In genomic region chr8:91159959-91160800, GRCm38 (mm10) we compare ENCODE assay signal across 12 mouse cellular contexts. TPM values are rescaled to one million over a fixed set of nuclear protein-coding genes. Genes with fewer than 3 reads are reported as not detected.
DNase-seq lines count a peak whose midpoint lies in the region; ATAC-seq lines count a peak whose summit lies in the region.
"Had no signal": no experiment of that assay in that cellular context is flagged by ENCODE, and none has a peak within 500 bp of the region (broad histone marks: within the 10 kb centered on the region; RNA-seq: fewer than 3 reads in every experiment).

No protein-coding gene starts in this region.

- H3K4me2 ChIP-seq in hindbrain, embryonic 14.5 days (replicated peaks): no peak overlapping the region
- H3K4me2 ChIP-seq: lung, embryonic 14.5 days; stomach, embryonic 15.5 days had no signal

- peaks cover 16% of the 10 kb centered on the region for H3K4me1 ChIP-seq in hindbrain, embryonic 10.5 days (replicated peaks)
- H3K4me1 ChIP-seq in hindbrain, embryonic 14.5 days (replicated peaks; ENCODE audit: control insufficient read depth, insufficient read depth, low read length): no peaks in the 10 kb centered on the region
- H3K4me1 ChIP-seq: stomach, embryonic 15.5 days had no signal

- no peak for ATAC-seq in hindbrain, embryonic 14.5 days (ENCODE audit: low FRiP score)
- ATAC-seq in common myeloid progenitor, adult 5-6 weeks (replicated peaks; ENCODE audit: low read depth, poor library complexity, severe bottlenecking): peak; percentile 76
- ATAC-seq in megakaryocyte, adult 5-6 weeks (ENCODE audit: poor library complexity, severe bottlenecking): peak; percentile 36
- ATAC-seq: Patski had no signal

- no peaks in the 10 kb centered on the region for H3K27me3 ChIP-seq in hindbrain, embryonic 10.5 days (ENCODE audit: insufficient read depth, poor library complexity, severe bottlenecking)
- no peaks in the 10 kb centered on the region for H3K27me3 ChIP-seq in hindbrain, embryonic 14.5 days (ENCODE audit: control insufficient read depth, insufficient read depth, low read length)
- H3K27me3 ChIP-seq: stomach, embryonic 15.5 days had no signal

- 0 out of 2 replicates have a peak overlapping the region, but pooled peaks have one; percentile 9 for H3K4me3 ChIP-seq in hindbrain, embryonic 10.5 days
- H3K4me3 ChIP-seq in hindbrain, embryonic 14.5 days (replicated peaks; ENCODE audit: low read length): no peak overlapping the region
- H3K4me3 ChIP-seq: stomach, embryonic 15.5 days had no signal

- H3K9me3 ChIP-seq in hindbrain, embryonic 10.5 days: peaks cover 11% of the 10 kb centered on the region; the same call in 1 of the 2 replicates
- peaks cover 4% of the 10 kb centered on the region; the same call in 1 of the 2 replicates for H3K9me3 ChIP-seq in hindbrain, embryonic 14.5 days (ENCODE audit: control insufficient read depth, low read length)
- H3K9me3 ChIP-seq: stomach, embryonic 15.5 days had no signal

- DNase-seq in hindbrain, embryonic 10.5 days (ENCODE audit: low spot score): no peak
- no peak for DNase-seq in hindbrain, embryonic 14.5 days (ENCODE audit: low spot score)
- peak; percentile 46 to 56 for DNase-seq in thymus, postnatal 10 days (ENCODE audit: low spot score in 2 of 2)
- no peak for DNase-seq in cerebellum, adult 9-10 months
- DNase-seq in kidney, postnatal 10 days: no peak
- DNase-seq in layer of hippocampus, adult 18-20 months (ENCODE audit: low spot score in 2 of 2): no peak
- DNase-seq: heart, adult 18-20 months; lung, embryonic 14.5 days had no signal

- H3K27ac ChIP-seq in hindbrain, embryonic 10.5 days: peak overlapping the region; percentile 41
- H3K27ac ChIP-seq in hindbrain, embryonic 14.5 days: no peak overlapping the region
- H3K27ac ChIP-seq: stomach, embryonic 15.5 days had no signal

- no peaks in the 10 kb centered on the region for H3K36me3 ChIP-seq in hindbrain, embryonic 10.5 days
- no peaks in the 10 kb centered on the region for H3K36me3 ChIP-seq in hindbrain, embryonic 14.5 days (replicated peaks; ENCODE audit: control insufficient read depth, insufficient read depth)
- H3K36me3 ChIP-seq: stomach, embryonic 15.5 days had no signal

- 42% methylated on average over 15 of the region's 15 CpGs for whole genome bisulfite sequencing in hindbrain, embryonic 10.5 days
- WGBS in hindbrain, embryonic 14.5 days: 32% methylated on average over 15 of the region's 15 CpGs

- H3K9ac ChIP-seq in hindbrain, embryonic 14.5 days: no peak overlapping the region
- H3K9ac ChIP-seq: lung, embryonic 14.5 days; stomach, embryonic 15.5 days had no signal

RNA-seq across cellular contexts. Expression of gene Aktip, which starts 39.6 kb away (rescaled TPM):
- 72.3 and 82.4 TPM in 2 replicates for polyA plus RNA-seq in hindbrain, embryonic 10.5 days (2016; fragmentation: Nextera tagmentation; extraction: Ambion mirVana)
- polyA plus RNA-seq in hindbrain, embryonic 14.5 days (2014; fragmentation: Nextera tagmentation; extraction: Ambion mirVana): 118 and 139 TPM in 2 replicates
- total RNA-seq in common myeloid progenitor, adult 5-6 weeks (2017): 11.4 and 14.8 TPM in 2 replicates
- total RNA-seq in megakaryocyte, adult 5-6 weeks (2015): 10.8 and 11.3 TPM in 2 replicates
- total RNA-seq in megakaryocyte, adult 5-6 weeks (2017): 14.1 and 15.0 TPM in 2 replicates
- total RNA-seq in layer of hippocampus, adult 18-20 months (2021): 100 to 1,000 TPM; 114 to 117 TPM

Comparison
In these comparisons a context has a peak if more than half of its experiments do, and no peak if none do; other contexts are left out.
1. DNase-seq: peak in thymus, postnatal 10 days (2 of 2); none in hindbrain, embryonic 10.5 days (single experiment), hindbrain, embryonic 14.5 days (single experiment), cerebellum, adult 9-10 months (single experiment), kidney, postnatal 10 days (single experiment) and layer of hippocampus, adult 18-20 months (0 of 2).